Mouse (Mus musculus): ENCODE measurements around the gene Lrwd1.

DNA sequence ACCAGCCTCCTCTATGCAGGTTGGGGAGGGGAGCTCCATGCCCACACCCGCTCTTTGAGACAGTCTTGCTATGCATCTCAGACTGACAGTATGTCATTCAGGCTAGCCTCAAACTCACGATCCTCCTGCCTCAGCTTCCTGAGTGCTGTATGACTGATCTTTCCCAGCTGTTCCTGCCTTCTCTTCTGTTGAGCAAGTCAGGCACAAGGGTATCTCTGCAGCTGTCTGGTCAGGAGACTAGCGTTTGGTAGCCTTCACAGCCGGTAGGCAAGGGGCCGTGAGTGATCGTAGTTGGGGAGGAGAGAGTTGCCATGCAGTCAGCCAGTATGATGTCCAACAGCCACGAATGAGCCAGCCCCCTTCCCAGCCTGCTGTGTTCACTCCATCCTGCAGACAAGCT is 40.8 kb downstream of the Lrwd1 start:
- no peak for TF ChIP-seq CTCF (IDR thresholded peaks at IDR 0.05)
- no peak for TF ChIP-seq EP300 (IDR thresholded peaks at IDR 0.05)

Data from lung, postnatal 0 days (tissue).